Comparison of ENCODE assay signal across 21 mouse cellular contexts in the genomic region with DNA sequence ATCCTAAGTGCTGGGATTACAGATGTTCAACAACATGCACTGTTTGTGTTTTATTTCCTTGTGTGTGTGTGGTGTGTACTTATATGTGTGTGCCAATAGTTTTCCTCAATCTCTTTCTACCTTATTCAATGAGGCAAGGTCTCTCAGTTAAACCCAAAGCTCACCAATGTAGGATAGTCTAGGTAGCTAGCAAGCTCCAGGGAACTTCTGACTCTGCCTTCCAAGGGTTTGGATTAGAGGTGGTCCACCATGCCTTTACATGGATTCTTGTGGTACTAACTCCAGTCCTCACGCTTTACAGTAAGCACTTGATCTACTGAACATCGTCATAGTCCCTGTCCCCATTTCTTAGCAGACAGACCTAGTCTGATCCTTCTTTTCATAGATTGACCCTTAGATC. TPM values are rescaled to one million over a fixed set of nuclear protein-coding genes. Genes with fewer than 3 reads are reported as not detected.
"Had no signal": no experiment of that assay in that cellular context is flagged by ENCODE, and none has a peak within 500 bp of the region (broad histone marks: within the 10 kb centered on the region; RNA-seq: fewer than 3 reads in every experiment).

No protein-coding gene starts in this region.

- H3K27me3 ChIP-seq: neural tube, embryonic 13.5 days; neural tube, embryonic 15.5 days; stomach, embryonic 15.5 days had no signal

- DNase-seq: retina, postnatal 1 day; right cerebral cortex, adult 18-20 months; right cerebral cortex, postnatal 14 days; right cerebral cortex, postnatal 25 days; right cerebral cortex, postnatal 4 days; spleen, adult 18-20 months; thymus, adult 18-20 months; thymus, adult 2 months; thymus, postnatal 14 days; thymus, postnatal 25 days; thymus, postnatal 36 days; thymus, postnatal 4 days had no signal

- H3K4me3 ChIP-seq: neural tube, embryonic 13.5 days; neural tube, embryonic 15.5 days; stomach, embryonic 15.5 days had no signal

- H3K27ac ChIP-seq: neural tube, embryonic 13.5 days; neural tube, embryonic 15.5 days had no signal

- H3K9ac ChIP-seq: neural tube, embryonic 13.5 days; neural tube, embryonic 15.5 days; stomach, embryonic 15.5 days had no signal

- H3K9me3 ChIP-seq: neural tube, embryonic 15.5 days; stomach, embryonic 15.5 days had no signal

- H3K4me2 ChIP-seq: neural tube, embryonic 13.5 days; neural tube, embryonic 15.5 days; stomach, embryonic 15.5 days had no signal

- H3K4me1 ChIP-seq: neural tube, embryonic 13.5 days; neural tube, embryonic 15.5 days; stomach, embryonic 15.5 days had no signal

RNA-seq across cellular contexts. Expression of a gene that starts 17.7 kb away (rescaled TPM):
- polyA plus RNA-seq: neural tube, embryonic 13.5 days; neural tube, embryonic 15.5 days; small intestine, adult 2 months; spleen, adult 2 months; stomach, embryonic 14.5 days; stomach, embryonic 15.5 days; stomach, embryonic 16.5 days; stomach, postnatal 0 days; thymus, postnatal 0 days had no signal
